Mouse (Mus musculus) kidney, postnatal 4 days (tissue): ENCODE measurements around the gene Tmem229b.
"Not testable (repeated sequence)": the region's sequence is repeated elsewhere in the genome, so short reads cannot be mapped to it uniquely, and the experiment has no call there.

ENCODE experiments used
- DNase-seq, 2 experiments: peaks; one replicate each; pipeline ENCODE4 v3.0.0; 2021; ENCODE audit warnings: mixed read lengths in 2 of 2

Gene Tmem229b

DNA sequence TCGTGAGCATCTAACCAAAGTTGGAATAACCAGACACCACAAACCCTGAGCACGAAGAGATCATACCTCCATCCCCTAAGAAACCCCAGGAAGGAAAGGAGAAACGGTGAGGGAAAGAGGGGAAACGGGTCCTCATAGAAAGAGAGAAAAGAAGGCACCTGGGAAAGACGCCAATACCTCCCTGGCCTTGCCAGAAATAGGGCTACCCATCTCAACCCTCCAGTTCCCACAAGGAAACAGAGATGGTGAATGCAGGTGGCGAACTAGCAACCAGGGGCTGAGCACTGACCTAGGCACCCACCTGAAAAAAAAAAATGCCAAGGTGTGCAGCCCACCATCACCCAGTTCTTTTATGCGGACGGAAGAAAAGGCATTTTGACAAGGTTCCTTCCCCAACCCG, 1.4 kb downstream of the Tmem229b start:
- no peak for DNase-seq

DNA sequence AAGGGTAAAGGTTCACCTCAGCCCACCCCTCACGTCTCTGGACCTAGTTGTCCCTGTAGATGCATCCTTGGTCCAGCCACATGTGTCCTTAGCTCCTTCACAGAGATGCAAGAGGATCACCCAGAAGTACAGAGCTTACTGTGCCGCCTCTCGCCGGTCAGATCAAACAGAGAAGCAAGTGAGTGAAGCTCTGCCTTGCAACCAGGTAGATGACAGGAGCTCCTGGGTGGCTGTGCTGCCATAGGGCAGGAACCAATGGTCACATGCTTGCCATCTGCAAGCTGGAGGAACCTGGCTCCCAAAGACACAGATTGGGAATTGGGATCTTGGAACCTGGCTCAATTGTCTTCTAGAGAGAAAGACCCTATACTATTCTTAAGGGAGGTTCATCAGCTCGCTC, 2.0 kb downstream of the Tmem229b start:
- DNase-seq: no peak

DNA sequence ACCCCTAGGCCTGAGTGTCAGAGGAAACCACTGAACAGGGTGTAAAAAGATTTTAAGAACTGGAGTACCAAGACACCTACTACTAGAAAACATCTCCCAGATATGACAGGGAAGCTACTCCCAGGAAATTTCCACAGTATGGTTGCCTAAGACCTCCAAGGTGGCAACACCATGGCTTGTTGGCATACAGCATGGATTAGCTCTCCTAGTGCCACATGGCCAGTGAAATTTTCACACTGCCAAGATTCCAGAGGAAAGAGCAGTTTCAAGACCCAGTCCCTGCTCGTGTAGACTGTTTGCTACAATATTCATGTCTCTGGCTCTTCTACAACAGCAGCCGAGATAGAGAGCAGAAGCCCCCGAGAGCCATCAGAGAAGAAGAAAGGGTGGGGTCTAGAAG, 4.4 kb downstream of the Tmem229b start:
- no peak for DNase-seq

DNA sequence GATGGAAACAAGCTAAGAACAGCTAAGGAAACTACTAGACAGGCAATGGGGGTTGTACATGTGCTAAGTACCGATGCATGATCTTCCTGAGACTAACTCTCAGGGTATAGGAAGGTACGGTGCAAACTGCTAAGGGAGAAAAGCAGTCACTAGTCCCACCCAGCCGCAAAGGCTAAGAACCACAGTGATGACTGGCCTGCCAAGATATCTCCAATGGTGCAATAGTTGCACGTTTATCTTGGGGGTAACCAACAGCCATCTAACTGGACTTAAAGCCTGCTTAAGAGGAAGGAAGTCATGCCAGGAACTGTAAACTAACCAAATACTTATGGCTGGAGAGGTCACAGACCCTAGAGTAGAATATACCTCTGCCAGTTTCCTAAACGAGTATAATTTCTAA, 5.0 kb downstream of the Tmem229b start:
- DNase-seq: no peak

DNA sequence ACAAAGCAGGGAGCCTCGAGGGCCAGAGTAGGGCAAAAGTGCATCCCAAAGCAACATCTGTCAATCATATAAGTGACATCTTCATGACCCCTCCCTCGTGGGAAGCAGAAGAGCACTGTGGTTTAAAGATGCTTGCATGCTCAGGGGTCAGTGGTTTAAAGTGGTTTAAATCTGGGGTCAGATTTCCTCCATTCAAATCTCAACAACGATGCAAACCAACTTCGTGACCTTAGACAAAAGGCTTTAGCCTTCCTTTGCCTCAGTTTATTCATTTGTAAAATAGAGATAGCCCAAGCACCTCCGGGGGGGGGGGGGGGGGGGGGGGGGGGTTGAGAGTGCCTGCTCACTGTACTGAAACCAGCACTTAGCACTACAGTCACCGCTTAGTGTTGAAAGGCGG, 10.7 kb downstream of the Tmem229b start:
- DNase-seq: no peak

DNA sequence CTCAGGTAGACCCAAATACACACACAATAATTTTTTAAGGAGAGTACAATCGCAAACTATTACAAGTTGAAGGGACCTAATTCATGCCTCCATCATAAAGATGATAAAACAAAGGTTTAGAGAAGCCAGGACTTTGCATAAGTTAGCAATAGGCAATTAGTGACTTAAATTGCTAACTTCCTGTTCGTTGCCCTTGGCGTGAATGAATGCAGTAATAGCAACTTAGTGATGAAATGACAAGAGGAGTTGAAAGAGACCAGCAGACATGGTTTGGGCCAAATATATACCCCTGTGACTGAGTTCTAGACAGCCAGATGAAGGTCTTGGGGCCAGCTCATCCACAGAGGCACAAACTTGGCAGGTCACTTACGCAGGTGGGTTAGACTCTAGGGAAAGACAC, 11.2 kb downstream of the Tmem229b start:
- DNase-seq: no peak

DNA sequence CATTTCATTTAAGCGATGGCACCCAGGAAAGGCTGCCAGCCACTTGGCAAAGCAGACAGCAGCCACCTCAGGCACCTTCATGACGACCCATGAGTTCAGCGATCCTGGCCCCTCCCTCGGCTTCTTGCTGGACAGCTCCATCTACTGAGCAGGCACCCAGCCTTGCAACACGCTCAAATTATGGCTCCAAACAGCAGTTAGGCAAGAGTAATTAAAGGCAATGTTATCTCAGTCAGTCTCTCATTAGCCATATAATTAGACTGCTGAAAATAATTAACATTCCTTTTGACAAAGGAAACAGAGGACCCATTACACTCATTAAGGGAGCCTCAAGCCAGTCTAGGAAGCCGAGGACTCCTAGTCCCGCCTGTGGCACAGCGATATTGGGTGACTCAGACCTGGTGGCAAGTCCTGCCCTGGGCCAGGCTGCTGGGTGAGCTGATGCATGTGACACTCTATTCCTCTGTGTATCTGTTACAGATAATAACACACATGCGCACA, 19.8 kb downstream of the Tmem229b start:
- DNase-seq: peak; percentile 31 to 40

DNA sequence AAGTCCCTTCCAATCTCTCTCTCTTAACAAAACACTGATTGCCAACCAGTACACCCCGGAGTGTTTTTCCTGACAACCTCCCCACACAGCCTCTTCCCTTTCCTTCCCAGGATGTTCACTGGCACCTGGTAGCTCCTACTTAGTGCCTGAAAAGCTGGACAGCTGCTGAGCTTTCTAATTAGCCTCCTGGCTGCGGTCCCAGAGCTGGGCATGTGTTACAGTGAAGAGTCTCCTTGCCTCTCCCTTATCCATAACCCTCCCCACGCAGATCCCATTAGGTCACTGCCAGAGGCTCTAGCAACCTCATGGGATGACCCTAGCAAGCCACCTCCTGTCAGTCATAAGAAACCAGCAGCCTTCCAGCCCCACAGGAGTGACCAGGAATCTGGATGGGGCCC, 23.4 kb downstream of the Tmem229b start:
- peak; percentile 58 to 67 for DNase-seq

DNA sequence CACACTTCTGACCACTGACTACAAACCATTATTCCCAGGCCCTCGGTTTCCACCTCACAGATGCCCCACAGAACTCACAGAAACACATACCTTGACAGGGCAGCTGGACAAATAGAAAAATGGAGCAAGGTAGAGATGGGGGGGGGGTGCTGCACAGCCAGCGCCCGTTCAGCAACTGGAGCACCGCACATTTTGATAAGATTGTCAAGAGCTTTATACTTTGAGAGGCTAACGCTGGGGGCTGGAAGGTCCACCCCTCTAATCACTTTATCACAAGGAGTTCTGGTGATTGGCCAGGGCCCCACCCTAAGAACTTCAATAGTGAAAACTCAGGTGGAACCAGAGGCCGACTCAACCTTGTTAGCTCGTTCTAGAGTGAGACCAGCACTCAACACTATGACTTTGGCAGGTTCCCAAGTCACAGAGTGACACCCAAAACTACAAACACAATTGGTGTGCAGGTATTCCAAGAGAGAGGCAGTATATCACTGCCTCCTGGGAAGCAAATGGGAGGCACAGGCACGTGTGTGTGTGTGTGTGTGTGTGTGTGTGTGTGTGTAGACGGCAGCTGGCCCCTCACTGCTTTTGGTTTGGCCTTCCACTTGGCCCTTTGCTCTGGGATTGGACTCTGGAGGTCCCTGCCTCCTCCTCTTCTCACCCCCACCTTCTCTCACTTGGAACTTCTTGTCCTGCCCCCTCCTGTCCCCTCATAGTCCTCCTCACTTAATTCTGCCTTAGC, 24.0 kb downstream of the Tmem229b start:
- no peak for DNase-seq

DNA sequence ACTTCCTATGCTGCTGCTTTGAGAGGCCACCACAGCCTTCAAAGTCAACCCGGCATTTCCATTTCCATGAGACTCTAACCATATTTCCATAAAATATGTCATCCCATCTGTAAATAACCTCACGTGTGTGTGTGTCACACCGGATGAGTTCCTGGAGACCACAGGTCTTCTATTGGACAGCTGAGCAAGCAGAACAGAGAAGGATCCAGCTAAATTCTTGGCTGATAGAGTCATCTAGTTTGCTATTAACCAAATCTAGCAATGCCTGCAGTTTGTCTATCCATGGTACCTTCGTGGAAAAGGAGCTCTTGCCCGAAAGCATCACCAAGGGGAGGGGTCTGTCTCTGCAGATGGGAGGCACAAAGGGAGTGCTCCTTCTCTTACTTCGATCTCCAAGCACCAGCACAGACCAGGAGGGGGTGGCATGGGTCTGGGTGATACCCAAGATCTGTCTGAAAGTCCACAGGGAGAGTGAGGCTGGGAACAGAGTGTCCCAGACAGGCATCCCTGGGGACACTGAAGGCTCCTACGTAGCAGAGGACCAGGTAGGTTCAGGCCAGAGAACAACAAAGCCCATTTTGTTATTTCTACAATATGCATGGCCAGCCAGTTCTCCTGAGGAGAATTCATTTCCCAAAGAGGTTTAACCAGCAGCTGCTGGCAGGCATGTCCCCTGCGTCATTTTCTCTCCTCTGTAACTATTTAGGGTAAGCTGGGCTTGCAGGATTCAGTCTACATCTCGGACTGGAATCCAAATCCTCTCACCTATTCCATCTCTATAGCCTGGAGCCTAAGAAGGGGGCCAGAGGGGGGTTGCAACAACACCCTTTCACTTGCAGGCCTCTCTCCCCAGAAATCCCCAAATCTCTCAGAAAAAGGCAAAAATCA, 25.2 kb downstream of the Tmem229b start:
- no peak for DNase-seq

DNA sequence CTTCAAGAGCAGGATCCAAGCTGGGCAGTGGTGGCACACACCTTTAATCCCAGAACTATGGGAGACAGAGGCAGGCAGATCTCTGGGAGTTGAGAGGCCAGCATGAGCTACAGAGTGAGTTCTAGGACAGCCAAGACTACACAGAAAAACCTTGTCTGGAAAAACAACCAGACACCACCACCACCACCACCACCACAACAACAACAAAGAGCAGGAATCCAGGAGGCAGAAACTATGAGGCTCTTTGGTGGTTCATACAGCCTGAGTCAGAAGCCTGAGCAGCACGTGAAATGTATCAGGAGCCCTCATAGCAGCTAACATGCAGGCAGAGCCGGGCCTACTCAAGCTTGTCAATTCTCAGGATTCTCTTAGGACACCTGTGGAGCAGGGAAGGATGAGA, 26.3 kb downstream of the Tmem229b start:
- no peak for DNase-seq

DNA sequence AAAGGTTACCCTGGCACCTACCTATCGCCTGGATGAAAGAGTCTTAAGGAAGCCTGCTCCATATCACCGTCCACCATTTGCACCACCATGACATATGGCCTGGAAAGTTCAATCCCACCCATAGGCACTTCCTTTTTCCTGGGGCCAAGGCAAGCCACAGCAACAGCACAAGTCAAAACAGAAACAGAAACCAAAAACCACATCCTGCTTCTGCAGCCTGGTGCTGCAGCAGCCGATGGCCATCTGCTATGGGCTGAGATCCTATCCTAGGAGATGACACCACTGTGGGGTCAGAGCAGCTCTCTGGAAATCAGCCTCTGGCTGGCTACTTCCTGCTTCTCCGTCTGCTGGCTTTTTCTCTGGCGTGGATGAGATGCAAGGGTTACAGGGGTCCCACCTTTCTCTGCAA, 26.7 kb downstream of the Tmem229b start:
- DNase-seq: peak; percentile 20 to 42

DNA sequence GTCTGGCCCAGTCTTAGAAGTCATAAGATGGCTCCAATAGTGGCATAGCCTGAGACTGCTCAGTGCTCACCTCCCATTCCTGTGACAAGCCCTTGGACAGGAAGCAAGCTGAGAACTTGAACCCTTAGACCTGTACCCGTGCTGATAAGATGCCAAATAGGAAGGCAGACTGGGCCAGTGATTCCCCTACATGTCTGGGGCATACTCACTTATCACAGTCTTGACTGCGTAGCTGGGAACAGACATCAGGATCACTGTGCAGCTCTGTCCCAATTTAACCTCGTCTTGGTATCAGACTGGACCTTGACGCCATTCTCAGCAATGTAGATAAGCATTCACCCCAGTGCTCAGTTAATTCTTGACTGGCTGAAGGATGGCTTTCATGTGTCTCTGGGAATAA, 29.9 kb downstream of the Tmem229b start:
- no peak for DNase-seq

DNA sequence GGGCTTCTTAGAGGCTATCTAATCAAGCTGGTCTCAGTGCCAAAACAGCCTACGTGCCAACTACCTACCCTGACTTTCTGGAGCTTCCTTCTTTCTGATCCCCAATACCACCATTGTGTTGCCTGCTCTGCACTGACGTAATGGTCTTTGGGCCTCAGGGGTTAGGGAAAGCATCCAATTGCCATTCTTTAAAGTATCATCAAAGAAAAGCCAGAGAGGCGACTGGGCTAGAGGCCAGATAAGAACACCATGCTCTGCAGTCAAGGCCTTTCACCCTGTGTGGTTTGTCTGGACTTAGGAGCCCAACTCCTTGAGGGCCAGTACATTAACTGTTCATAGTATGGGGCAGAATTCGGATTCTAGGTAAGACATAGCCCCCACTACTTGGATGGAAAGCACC, 30.3 kb downstream of the Tmem229b start:
- DNase-seq: no peak

DNA sequence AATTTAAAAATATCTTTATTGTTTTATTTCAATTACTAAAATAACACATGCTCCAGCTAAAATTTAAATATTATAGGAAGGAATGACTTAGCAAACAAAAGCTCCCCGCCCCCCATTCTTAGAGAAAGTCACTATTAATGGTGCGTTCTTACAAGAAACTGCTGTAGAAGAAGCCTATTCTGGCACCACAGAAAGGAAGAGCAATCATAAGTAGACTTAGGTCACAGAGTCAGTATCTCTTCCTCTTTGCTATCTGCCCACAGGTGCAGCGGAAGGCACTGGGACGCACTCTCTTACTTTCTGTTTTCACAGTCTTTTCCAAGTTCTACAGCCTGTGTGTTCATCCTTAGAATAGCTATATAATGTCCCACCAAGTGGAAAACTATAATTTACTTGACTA, 31.6 kb downstream of the Tmem229b start:
- no peak for DNase-seq

DNA sequence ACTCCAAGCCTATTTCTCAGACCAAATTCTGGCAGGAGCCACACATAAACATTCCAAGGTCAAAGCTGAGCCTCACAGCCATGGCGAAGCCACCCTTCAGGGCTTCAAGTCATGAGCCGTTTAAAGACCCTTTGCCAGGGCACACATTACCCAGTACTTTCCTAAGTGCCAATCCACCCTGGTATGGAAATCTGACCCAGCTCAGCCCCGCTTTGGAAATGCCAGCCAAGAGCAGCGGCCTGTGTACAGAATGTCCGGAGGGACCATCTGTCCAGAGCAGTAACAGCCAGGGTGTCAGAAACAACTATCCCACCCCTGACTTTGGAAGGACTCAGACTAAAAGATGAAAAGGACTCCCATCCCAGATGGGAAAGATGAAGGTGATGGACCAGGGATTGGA, 32.7 kb downstream of the Tmem229b start:
- no peak for DNase-seq

DNA sequence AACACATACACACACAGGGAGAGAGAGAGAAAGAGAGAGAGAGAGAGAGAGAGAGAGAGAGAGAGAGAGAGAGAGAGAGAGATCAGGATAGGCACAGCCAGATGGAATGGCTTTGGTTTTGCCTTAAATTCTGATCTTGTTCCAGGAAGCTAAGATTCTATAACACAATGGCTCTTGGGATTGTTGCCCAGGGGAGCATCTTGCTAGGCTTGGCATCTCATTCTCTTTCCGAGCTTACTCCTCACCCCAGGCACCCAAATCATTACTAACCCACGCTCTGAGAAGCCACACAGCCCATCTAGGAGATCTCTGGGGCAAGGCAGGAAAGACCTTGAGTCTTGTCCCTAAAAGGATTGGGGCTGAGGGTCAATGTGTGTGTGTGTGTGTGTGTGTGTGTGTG, 33.6 kb downstream of the Tmem229b start:
- DNase-seq: no peak

DNA sequence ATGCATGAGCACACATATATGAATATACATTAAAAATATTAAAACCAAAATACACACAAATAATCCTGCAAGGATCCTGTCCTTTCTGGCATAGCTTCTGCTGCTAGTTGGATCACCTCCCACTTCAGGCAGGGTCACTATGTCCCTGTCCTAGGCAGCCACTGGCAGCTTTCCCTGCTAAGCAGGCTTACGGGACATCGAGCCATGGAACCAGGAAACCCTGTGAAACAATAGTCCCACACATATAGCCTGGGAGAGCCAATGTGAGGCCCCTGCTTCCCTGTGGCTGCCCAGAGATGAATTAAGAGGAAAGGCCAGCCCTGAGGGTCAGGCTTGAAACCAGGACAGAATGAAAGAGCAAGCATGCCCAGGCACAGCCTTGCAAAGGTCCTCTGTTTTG, 35.8 kb downstream of the Tmem229b start:
- DNase-seq: no peak

DNA sequence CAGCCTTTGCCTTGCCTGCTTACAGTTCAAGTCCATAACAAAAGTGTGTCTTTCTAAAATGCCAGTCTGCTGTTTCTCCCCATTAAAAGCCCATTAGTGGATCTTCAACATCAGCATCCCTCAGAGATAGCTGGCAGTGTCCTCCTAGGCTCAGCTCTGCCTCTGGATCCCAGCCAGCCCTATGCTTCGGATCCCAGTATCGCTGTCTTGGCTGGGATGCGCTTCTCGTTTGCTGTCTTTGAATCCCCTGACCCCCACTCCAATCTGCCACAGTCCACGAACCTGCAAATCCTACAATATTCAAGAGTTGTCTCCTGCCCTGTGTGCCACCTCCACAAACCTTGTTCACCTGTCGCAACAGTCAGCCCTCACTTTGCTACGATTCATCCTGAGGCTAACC, 36.7 kb downstream of the Tmem229b start:
- no peak for DNase-seq

DNA sequence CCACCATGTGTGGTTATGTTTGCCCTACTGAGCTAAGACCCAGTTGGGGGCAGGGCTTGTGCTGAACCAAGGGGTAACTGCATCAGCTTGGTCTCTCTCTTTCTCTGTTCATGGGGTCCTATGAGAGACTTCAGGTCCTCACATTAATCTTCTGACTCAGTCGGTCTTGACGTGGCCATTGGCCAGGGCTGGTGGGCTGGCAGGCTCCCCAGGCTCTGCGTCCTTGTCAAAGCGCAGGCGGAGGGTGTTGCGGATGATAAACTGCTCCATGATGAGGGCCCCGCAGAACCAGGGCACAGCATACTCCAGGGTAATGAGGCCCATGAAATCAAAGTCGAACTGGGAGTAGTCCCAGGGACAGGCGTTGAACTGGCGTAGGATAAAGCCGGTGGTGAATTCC, 42.9 kb downstream of the Tmem229b start:
- not testable (repeated sequence) for DNase-seq

DNA sequence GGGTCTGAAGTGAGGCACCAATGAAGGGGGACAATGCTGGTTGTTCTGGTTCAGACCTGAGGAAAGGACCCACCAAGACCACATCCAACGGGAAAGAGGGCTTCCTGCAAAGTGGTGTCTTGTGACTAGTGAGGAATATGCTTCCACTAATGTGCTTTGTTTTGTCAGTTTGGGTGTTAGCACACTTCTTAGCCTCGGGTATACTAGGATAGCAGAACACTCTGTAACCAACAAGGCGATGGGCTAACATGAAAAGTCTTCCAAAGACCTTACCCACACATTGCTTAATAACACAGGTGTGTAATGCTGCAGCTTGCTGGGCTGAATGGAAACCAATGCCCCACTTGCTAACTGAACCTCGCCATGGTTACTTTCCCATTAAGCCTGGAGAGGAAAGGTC, 51.0 kb downstream of the Tmem229b start:
- DNase-seq: no peak

DNA sequence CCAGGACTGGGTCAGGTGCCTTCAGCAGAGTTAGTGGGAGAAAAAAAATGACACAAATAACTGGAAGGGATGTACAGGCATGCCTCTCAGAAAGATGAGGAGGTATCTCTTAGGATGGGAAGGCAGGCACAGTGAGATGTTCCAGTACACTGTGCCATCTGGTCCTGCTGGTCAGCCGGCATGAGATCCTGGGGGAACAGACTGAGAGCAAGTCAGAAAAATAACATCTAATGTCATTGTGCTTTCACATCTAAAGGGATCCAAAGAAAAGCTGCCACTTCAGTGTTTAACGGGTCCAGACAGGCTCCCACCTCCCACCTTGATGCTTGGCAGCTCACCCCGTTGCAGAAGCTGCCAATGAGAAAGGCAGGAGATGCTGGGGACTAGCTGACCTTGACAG, 54.9 kb downstream of the Tmem229b start:
- DNase-seq: no peak

DNA sequence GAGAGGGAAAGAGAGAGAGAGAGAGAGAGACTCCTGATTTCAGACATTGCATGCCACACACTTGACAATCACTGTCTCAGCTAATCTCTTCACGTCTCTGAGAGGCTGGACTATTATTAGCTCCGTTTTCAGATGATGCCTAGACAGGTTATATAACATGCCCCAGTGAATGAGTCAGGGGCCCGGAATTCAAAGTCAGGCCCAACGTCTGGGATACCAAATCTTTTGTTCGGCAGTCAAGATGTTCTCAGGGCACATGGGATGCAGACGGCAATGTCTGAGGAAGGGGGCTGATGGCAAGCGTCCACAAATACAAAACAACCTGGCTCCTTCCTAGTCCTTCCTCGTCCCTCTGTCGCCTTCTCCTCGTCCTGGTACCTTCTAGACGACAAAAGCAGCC, 55.4 kb downstream of the Tmem229b start:
- no peak for DNase-seq

DNA sequence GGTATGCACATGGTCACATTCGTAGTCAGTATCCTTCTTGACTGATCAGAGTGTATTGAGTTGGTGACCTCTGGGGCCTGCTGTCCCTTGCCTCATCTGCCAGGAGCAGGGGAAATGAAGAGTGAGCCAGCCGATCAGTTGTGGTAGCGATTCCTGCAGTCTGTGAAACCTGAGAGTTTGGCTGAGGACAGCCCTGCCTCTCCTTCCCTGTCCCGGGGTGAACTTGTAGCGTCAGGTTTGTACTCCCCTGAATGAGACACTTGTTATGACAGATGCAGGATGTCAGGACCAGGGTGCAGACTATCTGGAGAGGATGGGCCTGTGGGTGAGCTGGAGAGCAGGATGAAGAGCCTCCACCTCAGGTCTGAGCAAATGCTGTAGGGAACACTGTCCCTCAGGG, 59.8 kb downstream of the Tmem229b start:
- no peak for DNase-seq
